Mouse (Mus musculus) liver, adult 2 months (tissue): ENCODE measurements around the gene Gm20388.

Source experiments
- CTCF ChIP-seq: fragments of 200-500 bp; IDR thresholded peaks from 2 replicates; pipeline ENCODE4 v1.5.1; 2011; ENCODE audit warnings: low read depth, low read length, control low read depth
- POLR2A ChIP-seq: fragments of 200-500 bp; IDR thresholded peaks from 2 replicates; pipeline ENCODE4 v1.6.1; 2011; ENCODE audit warnings: low read length, control low read depth; ENCODE audit not compliant: insufficient read depth; ENCODE audit errors: extremely low read depth

DNA sequence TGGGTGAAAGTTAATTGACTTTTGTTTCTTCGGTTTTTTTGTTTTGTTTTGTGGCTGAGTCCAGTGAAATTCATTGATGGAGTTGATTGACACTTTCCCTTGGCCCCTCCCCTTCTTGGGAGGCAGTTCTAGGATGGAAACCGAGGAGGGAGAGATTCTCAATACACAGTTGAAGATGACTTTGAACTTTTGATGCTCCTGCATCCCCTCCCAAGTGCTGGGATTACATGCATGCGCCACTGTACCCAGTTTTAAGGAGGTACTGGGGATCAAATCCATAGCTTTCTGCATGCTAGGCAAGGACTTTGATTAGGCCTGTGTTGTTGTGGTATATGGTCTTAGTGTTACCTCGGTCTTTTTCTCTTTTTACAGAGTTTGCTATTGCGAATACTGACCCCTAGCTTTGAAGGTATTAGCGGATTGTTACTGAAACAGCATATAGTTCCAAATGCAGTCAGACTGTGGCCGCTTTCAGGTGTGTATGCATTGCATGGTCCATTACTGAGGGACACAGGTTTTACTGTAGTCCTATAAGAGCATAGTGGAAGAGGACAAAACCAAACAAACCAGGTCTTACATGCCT, 3155.6 kb downstream of the Gm20388 start:
- TF ChIP-seq POLR2A (no peak), CTCF (no peak)
